Mouse (Mus musculus) frontal cortex, adult 2 months (tissue): ENCODE measurements at regions not wholly inside any gene's neighbourhood (a gene's known extent, or its start where the extent isn't known, plus 50 kb on each side); places are given as distances from the start of the nearest gene placed in this dataset.
A peak's percentile ranks its signal among the peaks of the same experiment; 100 is the strongest.

ENCODE experiments used
- DNase-seq, 2 experiments: peaks; one replicate each; pipeline ENCODE4 v3.0.0; 2022; ENCODE audit warnings: low spot score in 1 of 2; ENCODE audit errors: extremely low spot score in 1 of 2

DNA sequence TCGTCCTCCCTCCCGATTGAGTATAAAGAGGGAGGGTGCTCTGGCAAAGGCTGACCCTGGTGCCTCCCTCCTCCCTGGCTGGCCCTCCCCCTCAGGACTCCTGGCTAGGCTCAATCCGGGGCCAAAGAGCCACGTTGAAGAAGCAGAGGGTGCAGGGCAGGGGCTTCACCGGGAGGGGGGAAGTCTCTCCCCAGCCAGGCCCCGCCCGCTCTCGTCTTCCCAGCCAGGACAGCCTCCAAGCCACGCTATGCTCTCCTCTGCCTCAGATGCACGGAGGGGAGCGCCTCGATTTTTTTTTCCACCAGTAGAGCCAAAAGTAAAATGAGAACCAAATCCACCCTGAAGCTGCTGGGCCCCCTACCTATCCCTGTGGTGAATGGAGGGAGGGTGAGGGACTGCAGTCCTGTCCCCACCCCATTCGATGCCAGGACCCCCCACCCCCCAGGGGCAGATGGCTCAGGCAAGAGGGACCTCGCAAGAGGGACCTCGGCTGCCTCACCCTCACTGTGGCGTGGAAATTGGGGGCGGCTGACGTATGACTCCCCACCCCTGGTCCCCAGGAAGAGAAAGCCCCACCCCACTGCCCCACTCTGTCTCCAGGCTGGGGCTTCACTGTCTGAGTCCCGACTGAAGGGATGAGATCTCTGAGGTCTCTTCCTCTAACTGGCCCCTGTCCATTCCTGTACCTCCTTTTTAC, 53.2 kb upstream of the Col1a1 start:
- DNase-seq, result no peak

DNA sequence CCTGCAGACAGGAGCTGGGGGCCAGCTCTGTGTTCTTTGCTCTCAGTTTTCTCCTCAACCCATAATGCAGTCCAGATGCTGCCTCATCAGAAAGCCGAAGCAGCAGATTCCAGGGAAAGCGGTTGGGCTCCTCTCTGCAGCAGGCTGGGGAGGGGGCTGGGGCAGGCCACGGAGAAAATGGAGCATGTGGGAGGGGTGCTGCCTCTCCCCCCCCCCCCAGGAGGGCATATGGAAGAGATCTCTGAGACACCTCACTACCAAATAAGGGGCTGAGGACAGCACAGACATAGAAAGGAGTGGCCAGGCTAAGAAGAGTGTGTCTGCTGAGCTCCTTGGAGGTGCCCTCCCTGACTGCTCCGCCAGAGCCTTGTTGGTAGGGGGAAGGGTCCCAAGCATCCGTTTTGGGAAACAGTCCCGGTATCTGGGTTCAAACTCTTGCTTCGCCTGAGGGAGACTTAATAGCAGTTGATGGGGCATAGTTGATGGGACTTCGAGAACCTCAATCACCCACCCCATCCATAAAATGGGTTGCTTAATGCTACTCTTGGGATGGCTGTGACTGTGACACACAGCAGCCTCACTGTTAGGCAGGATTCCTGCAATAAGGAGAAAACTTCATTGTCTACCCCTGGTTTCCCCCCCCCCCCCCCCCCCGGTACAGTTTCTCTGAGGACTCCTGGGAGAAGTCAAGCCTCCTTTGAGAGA, 53.9 kb upstream of the Col1a1 start:
- DNase-seq, result no peak

DNA sequence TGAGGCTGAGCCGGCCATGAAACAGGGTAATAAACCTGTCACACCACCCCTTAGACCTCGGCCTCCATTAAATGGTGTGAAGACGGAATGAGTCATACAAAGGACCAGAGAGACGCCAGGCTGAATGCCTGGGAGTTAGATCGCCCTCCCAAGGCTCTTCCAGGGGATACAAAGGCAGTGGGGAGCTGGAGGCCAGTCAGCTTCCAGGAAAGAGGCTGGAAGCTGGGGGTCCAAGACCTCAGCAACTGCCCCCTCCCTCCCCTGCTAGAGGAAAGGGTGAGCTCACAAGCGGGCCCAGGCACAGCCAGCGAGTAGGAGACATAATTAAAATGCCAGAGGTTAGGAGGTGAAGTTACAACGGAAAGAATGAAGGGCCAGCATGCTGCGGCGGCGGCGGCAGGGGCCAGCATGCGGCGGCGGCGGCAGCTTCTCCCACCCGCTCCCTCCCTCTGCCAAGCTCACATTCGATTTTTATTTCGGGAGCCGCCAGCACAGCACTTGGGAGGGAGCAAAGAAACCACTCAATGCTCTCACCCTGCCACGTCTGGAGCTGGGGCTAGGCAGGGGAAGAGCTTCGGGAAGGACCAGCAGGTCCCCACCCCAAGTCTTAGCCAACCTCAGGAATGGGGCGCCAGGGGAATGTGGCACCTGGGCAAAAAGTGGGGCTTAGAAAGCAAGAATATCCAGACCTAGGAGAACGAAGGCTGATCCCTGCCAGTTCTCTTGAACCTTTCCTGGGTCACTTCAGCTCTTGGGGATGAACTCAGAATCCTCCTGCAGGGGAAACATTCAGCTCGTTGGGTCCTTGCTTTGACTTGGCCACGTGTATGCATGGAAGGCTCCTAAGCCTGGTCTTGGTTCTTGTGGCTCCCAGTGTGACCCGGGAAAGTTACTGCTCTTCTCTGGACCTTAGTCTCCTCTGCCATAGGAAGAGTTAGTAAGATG, 54.9 kb upstream of the Col1a1 start:
- peak in 1 of 2 experiments; percentile 42 for DNase-seq

DNA sequence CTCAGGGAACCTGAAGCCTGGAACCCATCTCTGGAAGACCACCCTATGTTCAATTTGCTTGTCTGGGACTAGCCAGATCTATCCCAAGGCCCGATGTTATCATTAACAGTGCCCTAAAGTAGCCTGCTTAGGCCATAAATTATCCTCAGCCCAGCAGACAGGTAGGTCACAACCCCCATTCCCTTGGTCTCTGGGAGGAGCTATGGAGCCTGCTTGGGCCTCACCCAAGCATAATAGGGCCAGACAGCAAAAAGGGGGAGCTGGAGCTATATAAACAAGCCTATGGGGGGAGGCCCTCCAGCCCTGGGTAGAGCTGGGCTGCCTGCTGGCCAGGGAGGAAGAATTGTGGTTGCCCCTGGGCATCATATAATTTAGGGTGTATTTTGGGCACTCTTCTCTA, 59.3 kb upstream of the Col1a1 start:
- DNase-seq, result no peak

DNA sequence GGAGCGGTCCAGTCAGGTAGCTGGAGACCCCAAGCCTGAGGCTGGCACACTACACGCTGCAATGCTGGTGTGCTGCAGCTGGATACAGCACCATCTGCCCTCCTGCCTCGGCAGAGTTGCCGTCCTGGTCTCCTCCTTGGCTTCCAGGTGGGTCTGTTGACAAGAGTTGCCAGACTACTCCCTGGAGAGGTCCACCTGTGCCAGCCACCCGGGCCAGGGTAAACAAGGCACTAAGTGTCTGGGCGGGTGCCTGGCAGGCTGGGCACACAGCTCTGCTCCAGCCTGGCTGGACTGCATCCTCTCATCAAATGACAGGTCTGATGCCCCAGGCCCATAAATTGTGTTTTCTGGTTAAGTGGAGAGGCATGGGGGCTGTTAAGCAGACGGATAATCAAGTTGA, 61.0 kb upstream of the Col1a1 start:
- no peak for DNase-seq

DNA sequence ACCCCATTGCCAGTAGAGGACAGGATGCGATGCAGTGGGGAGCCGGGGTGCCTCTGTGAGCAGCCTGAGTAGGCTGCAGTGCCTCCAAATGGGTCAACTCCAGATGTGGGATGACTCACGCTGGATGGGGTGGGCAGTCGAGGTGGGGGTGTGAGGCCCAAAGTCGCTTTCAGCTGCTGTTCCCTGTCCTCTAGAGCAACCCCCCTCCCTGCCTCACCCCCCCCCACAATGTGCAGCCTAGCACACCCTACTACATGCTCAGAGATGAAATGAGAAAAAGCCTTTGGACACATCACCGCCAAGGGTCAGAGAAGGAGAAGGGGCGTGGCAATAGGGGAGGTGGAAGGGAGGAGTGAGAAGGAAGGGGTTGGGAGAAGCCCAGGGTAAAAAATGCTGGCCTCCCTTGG, 61.9 kb upstream of the Col1a1 start:
- DNase-seq, result no peak

DNA sequence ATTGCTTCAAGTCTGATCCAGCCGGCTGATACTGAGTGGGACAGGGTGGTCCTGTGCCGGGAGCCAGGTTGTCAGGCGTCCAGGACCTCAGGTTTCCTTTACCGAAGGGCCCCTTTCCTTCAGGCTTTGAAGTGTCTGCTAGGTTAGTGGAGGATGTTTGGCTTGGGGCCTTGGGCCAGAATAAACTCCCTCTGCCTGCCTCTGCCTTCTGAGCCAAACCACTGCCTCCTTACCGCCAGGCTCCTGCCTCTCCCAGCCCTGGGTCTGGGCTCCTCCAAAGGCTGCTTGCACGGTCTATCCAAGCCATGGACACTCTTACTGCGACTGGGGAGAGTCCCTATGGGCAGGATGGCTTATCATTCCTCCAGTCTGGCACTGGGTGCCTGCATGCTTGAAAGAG, 62.3 kb upstream of the Col1a1 start:
- no peak for DNase-seq

DNA sequence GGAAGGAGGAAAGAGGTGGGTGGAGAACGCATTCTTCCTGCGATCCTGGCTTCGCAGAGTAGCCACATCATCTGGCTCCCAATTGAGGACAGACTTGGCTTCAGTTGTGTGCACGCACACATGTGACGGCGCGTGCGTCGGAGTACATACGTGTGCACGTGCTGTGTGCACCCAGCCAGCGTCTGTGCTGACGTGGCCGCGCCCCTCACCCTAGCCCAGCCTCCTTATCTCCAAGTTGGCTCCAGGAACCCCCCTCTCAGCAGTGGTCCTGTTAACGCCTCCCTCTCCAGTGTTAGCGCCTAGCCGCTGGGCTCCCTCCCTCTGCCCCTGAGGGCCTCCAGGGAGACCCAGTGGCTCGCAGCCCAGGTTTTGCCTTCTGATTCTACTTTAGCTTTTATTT, 63.1 kb upstream of the Col1a1 start:
- peak in 1 of 2 experiments; percentile 31 for DNase-seq

DNA sequence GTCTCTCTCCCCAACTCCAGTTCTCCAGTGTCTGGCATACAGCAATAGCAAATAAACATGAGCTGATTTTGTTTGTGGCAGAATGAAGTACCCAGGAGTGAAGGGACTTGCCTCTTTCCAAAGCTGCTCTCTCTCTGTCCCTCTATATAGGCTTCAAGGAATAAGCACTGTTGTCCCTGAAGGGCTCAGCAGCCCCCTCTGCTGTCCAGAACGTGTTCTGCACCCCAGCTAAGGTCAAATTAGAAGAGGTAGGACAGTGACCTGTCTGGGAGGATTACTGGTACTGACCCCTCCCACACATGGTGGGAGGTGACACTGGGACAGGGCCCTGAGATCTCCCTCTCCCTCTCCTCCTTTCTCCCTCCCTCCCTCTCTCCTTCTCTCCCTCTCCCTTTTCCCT, 65.7 kb upstream of the Col1a1 start:
- DNase-seq, result peak in 1 of 2 experiments; percentile 67

DNA sequence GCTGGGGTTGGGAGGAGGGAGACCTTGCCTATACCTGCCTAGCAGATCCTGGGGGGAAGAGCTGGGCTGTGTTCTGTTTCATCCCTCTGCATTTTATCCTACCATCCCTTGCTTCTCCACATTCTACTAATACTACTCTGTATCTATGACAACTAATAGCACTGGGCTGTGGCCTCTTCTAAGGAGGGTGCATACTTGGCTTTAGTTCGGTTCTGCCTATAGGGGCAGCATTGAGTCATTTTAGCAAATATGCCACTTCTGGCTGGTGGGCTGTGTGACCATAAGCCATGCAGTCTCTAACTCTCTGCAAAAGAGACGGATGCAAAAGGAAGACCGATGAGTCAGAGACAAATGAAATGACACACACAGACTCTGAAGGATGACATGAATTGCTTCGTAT, 66.2 kb upstream of the Col1a1 start:
- peak in 1 of 2 experiments; percentile 45 for DNase-seq

DNA sequence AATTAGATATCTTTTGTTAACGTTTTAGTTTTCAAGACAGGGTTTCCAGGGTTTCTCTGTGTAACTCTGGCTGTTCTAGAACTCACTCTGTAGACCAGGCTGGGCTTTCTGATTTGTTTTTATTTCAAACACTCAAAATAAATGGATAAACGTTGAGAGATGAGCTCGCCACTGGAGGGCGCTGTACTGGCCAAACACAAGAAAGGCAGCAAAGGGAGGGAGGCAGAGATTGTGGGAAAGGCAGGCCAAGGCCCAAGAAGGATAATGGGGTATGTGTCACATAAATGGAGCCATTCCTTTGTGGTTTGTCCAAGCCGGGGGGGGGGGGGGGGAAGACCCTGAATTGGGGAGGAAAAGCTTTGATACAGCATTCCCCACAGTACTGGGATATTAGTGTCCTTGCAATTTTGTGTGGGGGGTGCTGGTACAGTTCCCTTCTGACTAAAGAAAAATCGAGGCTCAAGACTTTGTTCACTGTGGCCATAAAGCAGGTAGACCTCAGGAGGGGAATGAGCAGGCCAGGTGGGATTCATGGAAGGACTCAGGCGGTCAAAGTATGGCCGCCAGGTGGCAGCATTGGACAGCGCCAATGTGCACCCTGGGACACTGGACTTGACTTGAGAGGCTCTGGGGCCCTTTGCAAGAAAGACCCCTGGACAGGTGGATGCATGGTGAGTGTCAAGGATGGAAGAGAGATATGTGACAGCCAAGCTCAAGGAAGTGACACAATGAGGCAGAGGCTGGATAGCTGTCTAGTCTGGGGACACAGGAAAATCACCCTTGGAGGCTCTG, 69.7 kb upstream of the Col1a1 start:
- DNase-seq, result peak in 1 of 2 experiments; percentile 78

DNA sequence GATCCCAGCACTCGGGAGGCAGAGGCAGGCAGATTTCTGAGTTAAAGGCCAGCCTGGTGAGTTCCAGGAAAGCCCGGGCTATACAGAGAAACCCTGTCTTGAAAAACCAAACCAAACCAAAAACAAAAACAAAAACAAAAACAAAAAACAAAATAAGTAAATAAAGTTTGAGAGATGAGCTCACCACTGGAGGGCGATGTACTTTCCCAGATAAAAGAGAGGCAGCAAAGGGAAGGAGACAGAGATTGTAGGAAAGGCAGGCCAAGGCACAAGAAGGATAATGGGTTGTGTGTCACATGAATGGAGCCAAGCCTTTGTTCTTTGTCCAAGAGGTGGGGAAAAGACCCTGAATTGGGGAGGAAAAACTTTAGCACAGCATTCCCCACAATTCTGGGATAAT, 67.6 kb upstream of the Tmem92 start:
- no peak for DNase-seq

DNA sequence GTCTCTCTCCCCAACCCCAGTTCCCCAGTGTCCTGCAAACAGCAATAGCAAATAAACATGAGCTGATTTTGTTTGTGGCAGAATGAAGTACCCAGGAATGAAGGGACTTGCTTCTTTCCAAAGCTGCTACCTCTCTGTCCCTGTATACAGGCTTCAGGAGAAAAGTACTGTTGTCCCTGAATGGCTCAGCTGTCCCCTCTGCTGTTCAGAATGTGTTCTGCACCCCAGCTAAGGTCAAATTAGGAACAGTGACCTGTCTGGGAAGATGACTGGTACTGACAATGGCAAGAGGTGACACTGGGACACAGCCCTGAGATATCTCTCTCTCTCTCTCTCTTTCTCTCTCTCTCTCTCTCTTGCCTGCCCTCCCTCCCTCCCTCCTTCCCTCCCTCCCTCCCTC, 56.6 kb upstream of the Tmem92 start:
- no peak for DNase-seq

DNA sequence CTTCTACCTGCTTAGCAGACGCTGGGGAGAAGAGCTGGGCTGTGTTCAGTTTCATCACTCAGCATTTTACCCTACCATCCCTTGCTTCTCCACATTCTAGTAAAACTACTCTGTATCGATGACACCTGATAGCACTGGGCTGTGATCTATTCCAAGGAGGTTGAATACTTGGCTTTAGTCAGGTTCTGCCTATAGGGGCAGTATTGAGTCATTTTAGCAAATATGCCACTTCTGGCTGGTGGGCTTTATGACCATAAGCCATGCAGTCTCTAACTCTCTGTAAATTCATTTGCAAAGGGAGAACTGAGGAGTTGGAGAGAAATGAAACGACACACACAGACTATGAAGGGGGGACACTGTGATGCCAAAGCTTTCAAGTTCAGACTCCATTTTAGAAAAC, 55.6 kb upstream of the Tmem92 start:
- DNase-seq, result peak in 1 of 2 experiments; percentile 5

DNA sequence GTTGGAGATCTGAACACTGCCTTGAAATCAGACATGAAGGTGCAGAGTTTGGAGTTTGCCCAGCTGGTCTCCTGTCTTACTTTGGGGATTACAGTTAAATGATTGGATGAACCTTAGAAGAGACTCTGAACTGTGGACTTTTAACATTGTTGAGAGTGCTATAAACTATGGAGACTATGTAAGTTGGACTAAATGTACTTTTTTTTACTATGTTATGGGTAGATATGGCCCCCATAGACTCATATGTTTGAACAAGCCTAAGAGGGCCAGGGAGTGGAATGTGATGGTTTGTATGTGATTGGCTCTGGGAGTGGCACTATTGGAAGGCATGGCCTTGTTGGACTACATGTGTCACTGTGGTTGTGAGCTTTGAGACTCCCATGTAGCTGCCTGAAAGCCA, 53.8 kb upstream of the Tmem92 start:
- DNase-seq, result no peak

DNA sequence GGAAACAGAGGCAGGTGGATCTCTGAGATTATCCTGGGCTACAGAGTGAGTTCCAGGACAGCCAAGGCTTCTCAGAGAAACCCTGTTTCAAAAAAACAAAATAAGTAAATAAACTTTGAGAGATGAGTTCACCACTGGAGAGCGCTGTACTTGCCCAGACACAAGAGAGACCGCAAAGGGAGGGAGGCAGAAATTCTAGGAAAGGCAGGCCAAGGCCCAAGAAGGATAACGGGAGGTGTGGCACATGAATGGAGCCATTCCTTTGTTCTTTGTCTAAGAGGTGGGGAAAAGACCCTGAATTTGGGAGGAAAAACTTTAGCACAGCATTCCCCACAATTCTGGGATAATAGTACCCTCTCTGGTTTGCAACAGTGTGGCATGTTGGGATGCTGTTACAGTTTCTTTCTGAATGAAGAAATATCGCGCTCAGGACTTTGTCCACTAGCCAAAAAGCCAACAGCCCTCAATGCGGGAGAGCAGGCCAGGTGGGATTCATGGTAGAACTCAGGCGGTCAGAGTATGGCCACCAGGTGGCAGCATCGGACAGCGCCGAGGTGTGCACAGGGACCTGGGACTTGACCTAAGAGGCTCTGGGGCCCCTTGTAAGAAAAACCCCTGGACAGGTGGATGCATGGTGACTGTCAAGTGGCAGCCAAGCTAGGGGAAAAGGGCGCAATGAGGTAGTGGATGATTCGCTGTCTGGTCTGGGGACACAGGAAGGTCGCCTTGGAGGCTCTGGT, 49.9 kb upstream of the Tmem92 start:
- DNase-seq, result peak in 1 of 2 experiments; percentile 70
